Mouse (Mus musculus) bone marrow macrophage, adult 2 months (primary cell): Measurements from ENCODE around the gene Gipr.

ENCODE experiments used
- CTCF ChIP-seq: IDR thresholded peaks from 2 replicates; pipeline ENCODE4 v1.5.1; 2012; ENCODE audit warnings: low read depth, mild to moderate bottlenecking, low read length, moderate library complexity
- POLR2A ChIP-seq: IDR thresholded peaks from 2 replicates; pipeline ENCODE4 v1.6.1; 2012; ENCODE audit warnings: mild to moderate bottlenecking, low read depth, low read length, borderline replicate concordance

DNA sequence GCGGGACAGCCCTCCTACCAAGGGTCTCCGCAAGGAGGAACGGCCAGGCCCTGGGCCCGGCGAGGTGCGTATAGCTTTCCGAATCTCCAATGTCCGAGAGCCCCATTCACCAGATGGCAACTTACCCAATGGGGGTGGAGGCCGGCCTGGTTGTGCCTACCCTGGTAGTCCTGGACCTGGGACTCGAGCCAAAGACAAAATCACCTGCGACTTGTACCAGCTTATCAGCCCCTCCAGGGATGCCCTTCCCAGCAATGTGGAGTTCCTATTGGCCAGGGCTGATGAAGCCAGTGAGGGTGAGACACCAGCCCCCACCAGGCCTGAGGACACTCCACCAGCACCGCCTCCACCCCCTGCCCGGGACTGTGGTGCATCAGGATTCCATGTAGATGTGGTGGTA lies 29.8 kb downstream of the Gipr start:
- TF ChIP-seq CTCF: no peak
- no peak for TF ChIP-seq POLR2A
